Mouse (Mus musculus) CD4-positive, CD25-positive, alpha-beta regulatory T cell, adult 2 months (primary cell): ENCODE results near the gene Ace.

Source experiments
- DNase-seq: peaks from one replicate; pipeline ENCODE4 v3.0.0-alpha.2; 2012; ENCODE audit warnings: low read depth, low spot score

Ace gene

GRCm38 (mm10) chr11:105946694-105947154 lies 21.0 kb upstream of the Ace start:
- DNase-seq, result peak; percentile 38

GRCm38 (mm10) chr11:105948255-105948654 lies 19.5 kb upstream of the Ace start:
- no peak for DNase-seq

GRCm38 (mm10) chr11:105950519-105950918 lies 17.2 kb upstream of the Ace start:
- no peak for DNase-seq

GRCm38 (mm10) chr11:105951601-105952044 lies 16.1 kb upstream of the Ace start:
- DNase-seq, result no peak

- DNase-seq, result no peak
Measured at GRCm38 (mm10) chr11:105952111-105952510, 15.6 kb upstream of the Ace start.

GRCm38 (mm10) chr11:105952911-105953386 lies 14.8 kb upstream of the Ace start, which contains the start of gene Cyb561:
Gene Cyb561 (minus strand): TSS chr11:105953336.
- no peak for DNase-seq

- DNase-seq, result no peak
Measured at GRCm38 (mm10) chr11:105953402-105953801, 14.3 kb upstream of the Ace start.

- no peak for DNase-seq
Measured at GRCm38 (mm10) chr11:105955815-105956430, 11.8 kb upstream of the Ace start.

GRCm38 (mm10) chr11:105957501-105957900 lies 10.2 kb upstream of the Ace start:
- no peak for DNase-seq

- DNase-seq, result no peak
Measured at GRCm38 (mm10) chr11:105958566-105958965, 9.2 kb upstream of the Ace start.

GRCm38 (mm10) chr11:105959355-105959754 lies 8.4 kb upstream of the Ace start:
- peak; percentile 9 for DNase-seq

- peak; percentile 18 for DNase-seq
Measured at GRCm38 (mm10) chr11:105964691-105965090, 3.1 kb upstream of the Ace start.

- no peak for DNase-seq
Measured at GRCm38 (mm10) chr11:105966288-105966687, 1.5 kb upstream of the Ace start.

GRCm38 (mm10) chr11:105968948-105969347 lies 1.2 kb downstream of the Ace start:
- no peak for DNase-seq

- peak; percentile 50 for DNase-seq
Measured at GRCm38 (mm10) chr11:105969516-105969915, 1.8 kb downstream of the Ace start.

- no peak for DNase-seq
Measured at GRCm38 (mm10) chr11:105974593-105974992, 6.8 kb downstream of the Ace start.

- DNase-seq, result no peak
Measured at GRCm38 (mm10) chr11:105975050-105975449, 7.3 kb downstream of the Ace start.

GRCm38 (mm10) chr11:105975636-105976035 lies 7.9 kb downstream of the Ace start:
- no peak for DNase-seq

GRCm38 (mm10) chr11:105978232-105978631 lies 10.5 kb downstream of the Ace start:
- no peak for DNase-seq

GRCm38 (mm10) chr11:105978634-105979033 lies 10.9 kb downstream of the Ace start:
- no peak for DNase-seq

- no peak for DNase-seq
Measured at GRCm38 (mm10) chr11:105984452-105984851, 16.7 kb downstream of the Ace start.

- no peak for DNase-seq
Measured at GRCm38 (mm10) chr11:105987446-105987845, 19.7 kb downstream of the Ace start.

GRCm38 (mm10) chr11:105989446-105989845 lies 21.7 kb downstream of the Ace start:
- no peak for DNase-seq

GRCm38 (mm10) chr11:105990231-105990630 lies 22.5 kb downstream of the Ace start:
- DNase-seq, result no peak
